Mouse (Mus musculus) forebrain, embryonic 16.5 days (tissue): ENCODE data around the gene Kmt5a. TPM values are rescaled to one million over a fixed set of nuclear protein-coding genes. Genes with fewer than 3 reads are reported as not detected.

Experiments used
- ATAC-seq: fragments of 200-750 bp; cut with Nextera tagmentation; 2 replicates; pipeline ENCODE4 v1.8.0; 2017; ENCODE audit warnings: mild to moderate bottlenecking, moderate library complexity
- H3K27ac ChIP-seq: fragments of 300-500 bp; sonication (generic); 2 replicates; pipeline ENCODE4 v1.5.1; 2014; ENCODE audit warnings: low read length, control low read depth
- H3K27me3 ChIP-seq: fragments of 300-500 bp; sonication (generic); replicated peaks from 2 replicates; pipeline ENCODE4 v1.6.1; 2014; ENCODE audit warnings: low read length; ENCODE audit not compliant: control insufficient read depth, insufficient read depth
- H3K36me3 ChIP-seq: fragments of 300-500 bp; sonication (generic); 2 replicates; pipeline ENCODE4 v1.6.1; 2014; ENCODE audit not compliant: control insufficient read depth, insufficient read depth
- H3K4me1 ChIP-seq: fragments of 300-500 bp; sonication (generic); replicated peaks from 2 replicates; pipeline ENCODE4 v1.6.1; 2014; ENCODE audit warnings: low read length; ENCODE audit not compliant: control insufficient read depth, insufficient read depth
- H3K4me2 ChIP-seq: fragments of 300-500 bp; sonication (generic); 2 replicates; pipeline ENCODE4 v1.6.1; 2014; ENCODE audit warnings: mild to moderate bottlenecking, low read length, control low read depth
- H3K4me3 ChIP-seq: fragments of 300-500 bp; sonication (generic); replicated peaks from 2 replicates; pipeline ENCODE4 v1.5.1; 2014; ENCODE audit warnings: mild to moderate bottlenecking, low read length, control low read depth
- H3K9ac ChIP-seq: fragments of 300-500 bp; sonication (generic); replicated peaks from 2 replicates; pipeline ENCODE4 v1.6.1; 2014; ENCODE audit warnings: low read depth, low read length, control low read depth
- H3K9me3 ChIP-seq: fragments of 300-500 bp; sonication (generic); 2 replicates; pipeline ENCODE4 v1.6.1; 2016; ENCODE audit warnings: low read length; ENCODE audit not compliant: control insufficient read depth
- WGBS: fragments of 180-500 bp; shearing (Covaris S2); extraction: QIAGEN DNeasy Blood & Tissue Kit; methylation state at CpG from one replicate; pipeline ENCODE4 v1.1.7; 2014; 5-methylcytosine and 5-hydroxymethylcytosine counted together
- polyA plus RNA-seq: library from polyadenylated mRNA; unstranded; fragments of >200 nt; fragmentation: Nextera tagmentation; extraction: Ambion mirVana; gene quantifications from 2 replicates; pipeline ENCODE4 v1.2.1, GENCODE M21; 2015

Kmt5a gene
- polyA plus RNA-seq, 1 experiment from 2014 or later: 21.5 TPM

DNA sequence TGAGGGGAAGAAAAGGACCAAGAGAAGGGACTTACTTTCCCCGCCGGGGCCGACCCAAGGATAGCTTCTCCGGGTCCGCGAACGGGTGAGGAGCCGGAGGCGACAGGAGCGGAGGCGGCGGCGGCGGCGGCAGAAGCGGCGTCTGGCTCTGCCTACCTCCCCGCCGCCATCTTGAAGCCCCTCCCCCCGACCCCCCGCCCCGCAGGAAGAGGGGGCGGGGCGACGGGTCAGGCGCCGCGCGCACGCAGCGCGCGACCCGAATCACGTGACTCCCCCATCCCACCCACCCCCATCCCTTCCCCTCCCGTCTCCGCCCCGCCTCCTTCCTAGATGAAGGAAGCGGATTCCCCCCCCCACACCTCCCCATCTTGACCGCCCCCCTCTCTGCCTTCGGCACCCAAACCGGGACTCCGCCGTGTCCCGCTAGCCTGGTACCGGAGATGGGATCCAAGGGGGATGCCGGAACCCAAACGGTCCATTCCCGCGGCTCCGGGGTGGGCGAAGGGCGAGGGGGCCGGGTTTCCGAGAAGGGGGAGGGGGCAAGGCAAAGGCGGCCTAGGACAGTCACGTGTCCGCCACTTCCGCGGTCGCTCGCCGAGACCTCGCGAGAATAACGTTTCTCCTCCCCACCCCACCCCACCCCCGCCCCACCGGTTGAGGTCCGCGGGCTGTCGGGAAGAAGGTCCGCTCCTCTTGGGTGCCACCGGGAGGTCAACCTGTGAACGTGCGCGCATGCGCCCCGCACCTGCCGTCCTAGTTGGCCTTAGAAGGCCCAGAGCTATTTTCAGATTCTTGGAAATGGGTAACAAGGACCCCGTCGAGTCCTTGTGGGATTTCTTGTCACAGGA is 14.1 kb upstream of the Kmt5a start, which contains the start of gene Sbno1:
Gene Sbno1 (minus strand): TSS at position 590 of the 848 bp plus-strand sequence.
- H3K4me2 ChIP-seq: peak within 1 kb of the TSS; percentile 93
- peaks cover 25% of the 10 kb centered on the region for H3K4me1 ChIP-seq
- under 1% methylated on average over 59 of the region's 81 CpGs for WGBS
- ATAC-seq: peak; percentile 92
- H3K27ac ChIP-seq: peak within 1 kb of the TSS; percentile 96
- no peaks in the 10 kb centered on the region for H3K36me3 ChIP-seq
- peak within 1 kb of the TSS; percentile 72 for H3K4me3 ChIP-seq
- no peaks in the 10 kb centered on the region for H3K27me3 ChIP-seq
- peak within 1 kb of the TSS; percentile 94 for H3K9ac ChIP-seq
- no peaks in the 10 kb centered on the region for H3K9me3 ChIP-seq

DNA sequence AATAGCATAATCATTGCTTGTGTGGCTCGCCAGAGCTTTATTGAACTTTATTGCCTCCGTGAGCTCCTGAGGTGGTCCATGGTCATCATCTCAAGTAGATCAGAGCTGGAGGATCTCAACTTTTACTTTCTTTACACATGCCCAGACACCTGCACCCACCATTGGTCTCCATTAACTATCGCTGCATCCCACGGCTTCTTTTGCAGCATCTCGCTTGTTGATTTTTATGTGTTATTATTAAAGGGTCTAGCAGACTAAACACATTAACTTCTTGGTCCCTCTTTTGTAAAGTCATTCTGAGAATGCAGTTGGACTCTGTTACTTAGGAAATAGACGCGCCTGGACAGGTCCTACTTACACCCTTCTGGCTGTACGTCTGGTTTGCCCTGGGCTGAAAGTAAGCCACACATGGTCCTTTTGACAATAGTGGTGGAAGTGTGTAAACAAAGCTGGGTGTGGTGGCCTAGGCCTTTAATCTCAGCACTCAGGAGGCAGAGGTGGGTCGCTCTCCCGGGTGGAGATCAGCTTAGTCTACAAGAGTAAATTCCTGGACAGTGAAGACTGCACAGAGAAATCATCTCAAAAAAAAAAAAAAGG is 13.2 kb upstream of the Kmt5a start:
- peak overlapping the region; percentile 96; the same call in 1 of the 2 replicates for H3K27ac ChIP-seq
- peak overlapping the region; percentile 54 for H3K4me2 ChIP-seq
- H3K4me1 ChIP-seq: peaks cover 22% of the 10 kb centered on the region
- H3K9me3 ChIP-seq: no peaks in the 10 kb centered on the region
- ATAC-seq: no peak
- peak overlapping the region; percentile 72 for H3K4me3 ChIP-seq
- no peaks in the 10 kb centered on the region for H3K36me3 ChIP-seq
- no peaks in the 10 kb centered on the region for H3K27me3 ChIP-seq
- 91% methylated on average over 10 of the region's 10 CpGs for WGBS
- H3K9ac ChIP-seq: peak overlapping the region; percentile 94

DNA sequence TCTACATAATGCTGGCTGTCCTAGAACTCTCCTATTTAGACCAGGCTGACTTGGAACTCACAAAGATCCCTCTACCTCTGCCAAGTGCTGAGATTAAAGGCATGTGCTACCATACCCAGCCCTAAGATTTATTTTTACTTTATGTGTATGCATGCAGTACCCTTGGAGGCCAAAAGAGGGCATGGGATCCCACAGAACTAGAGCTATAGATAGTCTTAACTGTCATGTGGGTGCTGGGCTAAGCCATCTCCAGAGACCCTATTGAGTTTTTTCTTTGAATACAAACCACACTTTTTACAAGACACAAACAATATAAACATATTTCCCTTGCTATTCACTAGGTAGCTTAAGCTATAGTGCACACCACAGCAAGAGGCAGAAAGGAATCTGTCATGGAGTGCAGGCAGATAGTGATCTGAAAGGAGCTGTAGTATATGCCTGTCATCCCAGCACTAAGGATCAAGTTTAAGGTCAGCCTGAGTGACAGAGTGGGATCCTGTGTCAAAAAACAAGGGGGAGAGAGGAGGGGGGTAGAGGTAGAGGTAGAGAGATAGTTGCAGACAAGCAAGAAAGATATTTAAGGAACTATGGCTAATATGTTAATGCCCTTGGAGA is 7.2 kb upstream of the Kmt5a start:
- Histone ChIP-seq H3K4me3 (no peak overlapping the region), H3K27ac (no peak overlapping the region), H3K4me2 (no peak overlapping the region), H3K9me3 (no peaks in the 10 kb centered on the region), H3K27me3 (no peaks in the 10 kb centered on the region), H3K36me3 (no peaks in the 10 kb centered on the region), H3K9ac (no peak overlapping the region), H3K4me1 (no peaks in the 10 kb centered on the region)
- ATAC-seq: peak; percentile 82

DNA sequence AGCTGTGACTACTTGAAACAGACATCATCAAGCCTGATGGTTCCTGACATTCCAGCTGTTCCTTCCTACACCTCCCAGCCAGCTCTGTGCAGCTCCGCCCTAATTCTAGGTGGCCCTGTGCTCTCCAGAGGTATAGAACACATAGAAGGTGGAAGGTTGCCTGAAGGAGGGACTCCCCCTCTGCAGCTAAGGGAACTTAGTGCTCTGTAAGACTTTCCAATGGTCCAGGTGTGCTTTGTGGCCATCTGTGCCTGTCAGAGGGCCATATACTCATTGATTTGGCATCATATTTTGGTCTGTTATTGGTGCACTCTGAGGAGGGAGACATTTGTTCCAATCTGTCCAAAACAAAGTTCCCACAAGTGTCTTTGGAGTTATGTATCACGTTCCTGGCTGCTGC is 6.7 kb upstream of the Kmt5a start:
- no peak for ATAC-seq
- Histone ChIP-seq H3K4me2 (no peak overlapping the region), H3K27me3 (no peaks in the 10 kb centered on the region), H3K4me3 (no peak overlapping the region), H3K36me3 (no peaks in the 10 kb centered on the region), H3K27ac (no peak overlapping the region), H3K9ac (no peak overlapping the region), H3K4me1 (no peaks in the 10 kb centered on the region), H3K9me3 (no peaks in the 10 kb centered on the region)
- WGBS: 82% methylated on average over 2 of the region's 2 CpGs

DNA sequence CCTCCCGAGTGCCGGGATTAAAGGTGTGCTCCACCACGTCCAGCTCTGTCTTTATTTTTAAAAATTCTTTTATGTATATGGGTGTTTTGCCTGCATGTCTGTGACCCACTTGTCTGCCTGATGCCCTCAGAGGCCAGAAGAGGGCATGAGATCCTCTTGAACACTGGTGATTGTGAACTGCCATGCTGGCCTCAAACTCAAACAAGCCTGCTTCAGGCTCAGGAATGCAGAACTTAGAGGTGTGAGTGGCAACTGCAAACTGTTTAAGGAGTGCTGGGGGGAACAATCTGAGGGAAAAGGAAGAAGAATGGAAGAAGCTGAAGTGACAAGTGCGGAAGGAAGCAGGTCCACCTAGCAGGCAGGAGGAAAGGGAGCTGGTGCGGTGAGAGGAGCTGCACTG is 1.5 kb upstream of the Kmt5a start:
- no peak overlapping the region for H3K9ac ChIP-seq
- no peak overlapping the region for H3K4me3 ChIP-seq
- H3K36me3 ChIP-seq: no peaks in the 10 kb centered on the region
- no peak overlapping the region for H3K27ac ChIP-seq
- no peaks in the 10 kb centered on the region for H3K9me3 ChIP-seq
- WGBS: 88% methylated on average over 5 of the region's 5 CpGs
- peaks cover 10% of the 10 kb centered on the region for H3K4me1 ChIP-seq
- ATAC-seq: no peak
- no peaks in the 10 kb centered on the region for H3K27me3 ChIP-seq
- H3K4me2 ChIP-seq: no peak overlapping the region

DNA sequence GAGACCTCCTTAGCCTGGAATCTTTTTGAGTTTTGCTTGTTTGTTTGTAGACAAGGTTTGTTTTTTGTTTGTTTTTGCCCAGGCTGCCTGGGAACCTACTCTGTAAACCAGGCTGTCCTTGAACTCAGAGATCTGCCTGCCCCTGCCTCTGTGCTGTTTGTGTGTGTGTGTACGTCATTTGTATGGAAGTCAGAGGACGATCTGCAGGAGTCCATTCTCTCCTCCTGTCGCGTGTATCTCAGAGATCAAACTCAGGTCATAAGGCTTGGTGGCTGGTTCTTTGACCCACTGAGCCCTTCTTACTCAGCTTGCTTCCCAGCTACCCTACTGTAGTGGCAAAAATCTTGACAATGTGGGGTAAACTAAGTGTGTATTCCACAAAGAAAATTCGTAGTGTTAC is 984 bp upstream of the Kmt5a start:
- Histone ChIP-seq H3K4me3 (no peak overlapping the region), H3K4me2 (no peak overlapping the region), H3K27me3 (no peaks in the 10 kb centered on the region), H3K9ac (no peak overlapping the region), H3K27ac (no peak overlapping the region), H3K9me3 (no peaks in the 10 kb centered on the region), H3K36me3 (no peaks in the 10 kb centered on the region), H3K4me1 (peaks cover 10% of the 10 kb centered on the region)
- WGBS: 78% methylated on average over 5 of the region's 5 CpGs
- ATAC-seq: no peak

DNA sequence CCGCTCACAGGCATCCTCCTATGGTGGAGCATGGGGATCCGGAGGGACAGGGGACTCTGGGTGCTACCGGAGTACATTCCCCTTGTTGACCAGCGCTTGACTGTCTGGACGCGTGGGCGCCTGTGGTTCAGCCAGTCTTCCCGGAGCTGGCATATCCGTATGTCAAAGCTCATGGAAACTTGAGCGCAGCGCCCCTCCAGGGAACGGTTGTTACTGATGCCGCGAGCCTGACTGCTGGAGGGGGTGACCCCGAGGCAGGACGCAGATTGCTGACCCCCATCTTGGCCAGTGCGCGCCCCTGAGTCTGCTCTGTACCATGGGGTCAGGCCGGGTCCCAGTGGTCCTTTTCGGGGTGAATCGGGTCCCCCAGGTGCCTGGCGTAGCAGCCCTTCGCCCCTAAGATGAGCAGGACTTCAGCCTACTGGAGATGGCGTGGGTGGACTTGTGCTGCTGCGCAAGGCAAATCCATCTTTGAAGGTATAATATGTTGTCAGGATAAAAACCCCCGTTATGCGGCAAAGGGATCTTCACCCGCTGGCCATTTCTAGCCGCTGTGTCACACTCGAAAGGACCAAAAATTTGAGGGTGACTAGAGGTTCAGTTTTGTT is 468 bp downstream of the Kmt5a start:
- Histone ChIP-seq H3K9ac (peak overlapping the region; percentile 67), H3K4me2 (peak overlapping the region; percentile 92), H3K4me1 (peaks cover 16% of the 10 kb centered on the region), H3K36me3 (no peaks in the 10 kb centered on the region), H3K9me3 (no peaks in the 10 kb centered on the region), H3K27me3 (no peaks in the 10 kb centered on the region), H3K27ac (peak overlapping the region; percentile 38), H3K4me3 (peak overlapping the region; percentile 63)
- peak; percentile 70 for ATAC-seq
- WGBS: under 1% methylated on average over 30 of the region's 30 CpGs

DNA sequence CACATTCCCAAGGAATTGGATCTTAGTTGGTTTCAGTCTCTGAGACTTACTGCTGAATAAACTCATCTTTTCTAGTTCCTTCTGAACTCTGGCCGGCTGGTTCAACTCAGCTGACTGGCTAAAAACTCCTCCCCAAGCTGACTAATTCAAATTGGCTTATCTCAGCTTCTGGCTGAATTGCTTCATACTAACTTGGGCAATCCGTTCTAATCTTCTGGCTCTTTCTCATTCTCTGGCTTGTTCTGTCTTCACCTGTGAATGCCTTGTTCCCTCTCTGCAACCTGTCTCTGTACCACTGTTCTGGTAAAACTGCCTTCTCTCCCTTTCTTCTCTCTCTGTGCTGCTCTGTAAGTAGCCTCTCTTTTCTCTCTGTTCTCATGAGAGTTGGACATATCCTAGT is 2.9 kb downstream of the Kmt5a start:
- no peaks in the 10 kb centered on the region for H3K27me3 ChIP-seq
- peaks cover 2% of the 10 kb centered on the region; the same call in 1 of the 2 replicates for H3K36me3 ChIP-seq
- H3K9ac ChIP-seq: no peak overlapping the region
- H3K27ac ChIP-seq: no peak overlapping the region
- peaks cover 27% of the 10 kb centered on the region for H3K4me1 ChIP-seq
- no peak overlapping the region for H3K4me3 ChIP-seq
- no peak overlapping the region for H3K4me2 ChIP-seq
- H3K9me3 ChIP-seq: no peaks in the 10 kb centered on the region
- ATAC-seq: no peak
- 98% methylated on average over 2 of the region's 2 CpGs for WGBS

DNA sequence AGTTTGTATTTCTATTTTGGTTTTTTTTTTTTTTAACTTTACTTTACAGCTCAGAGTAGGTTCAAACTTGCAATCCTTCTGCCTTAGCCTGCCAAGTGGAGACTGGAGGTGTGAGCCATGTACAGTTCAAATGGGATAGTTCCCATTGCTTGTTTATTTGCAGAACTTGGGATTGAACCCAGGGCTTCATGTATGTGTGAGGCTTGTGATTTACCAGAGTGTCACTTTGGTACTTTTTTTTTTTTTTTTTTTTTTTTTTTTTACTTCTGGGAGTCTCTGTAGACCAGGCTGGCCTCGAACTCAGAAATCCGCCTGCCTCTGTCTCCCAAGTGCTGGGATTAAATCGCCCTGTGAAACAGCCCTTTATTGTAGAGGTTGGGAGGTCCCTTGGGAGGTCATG is 4.5 kb downstream of the Kmt5a start:
- no peak overlapping the region for H3K27ac ChIP-seq
- WGBS: 70% methylated on average over 3 of the region's 3 CpGs
- no peak overlapping the region for H3K4me3 ChIP-seq

More for the DNA sequence above, 4.5 kb downstream of the Kmt5a start:
- Histone ChIP-seq H3K9me3 (no peaks in the 10 kb centered on the region), H3K9ac (no peak overlapping the region), H3K36me3 (peaks cover 8% of the 10 kb centered on the region), H3K27me3 (no peaks in the 10 kb centered on the region), H3K4me1 (peaks cover 25% of the 10 kb centered on the region), H3K4me2 (no peak overlapping the region)
- ATAC-seq: no peak
